Mouse (Mus musculus): ENCODE measurements around the gene Siae.

Gene Siae

DNA sequence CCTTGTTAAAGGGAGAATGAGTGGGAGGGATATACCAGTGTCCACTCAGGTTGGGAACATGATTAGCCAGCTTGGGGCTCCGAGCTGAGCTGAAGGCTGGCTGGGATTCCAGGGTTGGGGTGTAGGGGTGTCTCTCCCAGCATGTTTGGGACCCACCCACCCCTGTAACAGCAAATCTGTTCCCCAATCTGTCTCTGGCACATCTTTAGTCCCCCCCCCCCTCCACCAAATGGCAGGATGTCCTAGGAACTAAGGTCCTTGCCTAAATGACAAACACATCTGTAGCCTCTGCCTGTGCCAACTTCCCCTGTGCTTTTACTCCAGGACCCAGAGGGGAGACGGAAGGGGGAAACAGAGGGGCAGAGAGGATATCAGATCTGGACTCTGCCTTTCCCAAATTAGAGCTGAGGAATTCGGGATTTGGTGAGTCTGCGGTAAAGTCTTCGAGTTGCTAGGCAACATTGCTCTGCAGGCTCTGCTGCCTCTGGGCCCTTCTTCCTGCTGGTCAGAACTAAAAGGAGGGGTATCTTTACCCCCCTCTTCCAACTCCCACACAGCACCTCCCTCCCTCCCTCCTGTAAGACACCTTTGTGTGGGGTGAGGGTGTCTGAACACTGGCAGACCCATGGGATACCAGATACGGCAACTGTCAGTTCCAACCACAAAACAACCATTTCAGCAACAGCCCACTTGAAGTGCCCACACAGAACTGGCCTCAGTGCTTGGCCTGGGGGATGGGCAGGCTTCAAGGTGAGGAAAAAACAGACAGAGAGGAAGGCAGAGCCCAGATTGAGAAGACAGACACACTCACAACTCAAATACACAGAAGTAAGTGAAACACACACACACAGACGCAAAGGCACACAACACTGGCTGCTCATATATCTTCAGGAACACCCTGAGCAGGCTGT, at the start of gene Siae:
Gene Siae, plus strand, starts transcription at position 861 of the 911 bp plus-strand sequence.
- DNase-seq (ENCODE audit: low spot score in 2 of 2), result no peak

DNA sequence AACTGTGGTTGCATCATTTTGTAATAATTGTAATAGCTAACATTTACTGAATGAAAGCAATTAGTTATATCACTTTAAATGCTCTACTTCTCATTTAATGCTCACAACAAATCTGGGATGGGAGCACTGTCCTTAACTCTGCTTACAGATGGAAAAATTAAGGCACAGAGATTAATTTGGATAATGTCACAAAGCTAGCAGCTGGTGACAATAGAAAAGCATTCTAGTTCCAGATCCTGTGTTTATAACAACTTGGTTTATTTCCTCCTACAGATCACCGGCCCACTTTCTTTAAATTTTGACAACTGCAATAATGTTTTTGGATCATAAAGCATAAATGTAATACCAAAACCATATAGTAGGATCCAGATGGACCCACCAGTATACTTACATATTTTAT, 49.5 kb upstream of the Siae start:
- DNase-seq (ENCODE audit: low spot score in 2 of 2), result no peak

GRCm38 (mm10) chr9:37512097-37512496, 43.4 kb upstream of the Siae start:
- DNase-seq (ENCODE audit: low spot score in 2 of 2), result no peak

GRCm38 (mm10) chr9:37514456-37514855, 41.0 kb upstream of the Siae start:
- no peak for DNase-seq (ENCODE audit: low spot score in 2 of 2)

- no peak for DNase-seq (ENCODE audit: low spot score in 2 of 2)
Measured at GRCm38 (mm10) chr9:37517467-37517866, 38.0 kb upstream of the Siae start.

GRCm38 (mm10) chr9:37518991-37519390, 36.5 kb upstream of the Siae start:
- DNase-seq (ENCODE audit: low spot score in 2 of 2), result no peak

GRCm38 (mm10) chr9:37519995-37520394, 35.5 kb upstream of the Siae start:
- DNase-seq (ENCODE audit: low spot score in 2 of 2), result no peak

DNA sequence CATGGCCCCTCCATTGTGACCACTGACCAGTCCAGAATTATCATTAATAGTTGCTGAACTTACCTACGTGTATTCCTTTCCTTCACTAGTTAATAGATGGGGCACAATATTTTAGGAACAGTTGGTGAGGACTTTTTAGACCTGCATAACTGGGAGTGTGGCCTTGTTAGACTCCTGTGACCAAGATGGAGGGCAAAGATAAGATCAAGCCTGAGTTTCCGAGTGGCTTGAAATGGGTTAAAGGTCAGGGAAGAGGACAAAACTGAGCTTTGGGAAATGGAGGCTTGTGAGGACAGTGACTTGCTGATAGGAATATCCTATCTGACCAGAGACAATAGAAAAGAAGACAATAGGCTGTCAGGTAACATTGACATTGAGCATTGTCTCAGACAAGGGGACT, 30.0 kb upstream of the Siae start:
- no peak for DNase-seq (ENCODE audit: low spot score in 2 of 2)

DNA sequence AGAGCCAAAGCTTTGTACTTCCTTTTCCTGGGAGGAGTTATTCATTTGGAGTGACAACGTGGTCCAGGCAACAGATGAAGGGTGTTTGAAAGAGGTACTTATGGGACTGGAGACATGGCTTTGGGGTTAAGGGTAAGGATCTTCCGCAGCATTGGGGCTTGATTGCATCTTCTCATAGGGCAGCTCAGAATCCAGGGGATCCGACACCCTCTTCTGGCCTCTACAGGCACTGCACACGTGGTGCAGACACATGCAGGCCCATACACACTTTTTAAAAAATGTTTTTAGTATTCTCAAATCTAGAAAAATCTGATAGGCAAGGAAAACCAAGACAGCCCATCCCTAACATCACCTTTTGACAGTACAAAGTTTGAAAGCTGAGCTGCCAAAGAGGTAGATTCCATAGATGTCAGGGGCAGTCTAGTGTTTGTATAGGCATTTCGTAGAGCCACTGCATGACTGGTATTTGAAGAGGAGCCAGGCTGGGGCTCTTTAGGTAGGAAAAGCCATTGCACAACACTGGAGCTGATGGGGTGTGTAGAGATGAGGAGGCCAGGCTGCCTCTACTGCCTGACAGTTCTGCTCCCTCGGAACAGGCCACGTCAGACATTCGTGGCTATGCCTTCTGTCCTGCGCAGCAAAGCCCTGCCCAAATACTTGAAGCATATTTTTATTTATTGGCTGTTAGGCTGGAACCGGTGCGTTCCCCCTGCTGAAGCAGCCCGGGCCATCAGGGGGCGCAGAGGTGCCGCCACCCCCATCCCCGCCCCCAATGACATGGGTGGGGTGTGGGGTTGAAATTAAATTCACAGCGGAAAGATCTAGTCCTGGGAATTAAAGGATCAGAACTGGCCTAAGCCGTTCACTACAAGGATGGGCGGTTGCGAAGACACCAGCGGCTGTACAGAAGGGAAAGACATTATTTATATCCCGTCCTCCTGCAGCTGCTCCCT, 28.8 kb upstream of the Siae start:
- no peak for DNase-seq (ENCODE audit: low spot score in 2 of 2)

DNA sequence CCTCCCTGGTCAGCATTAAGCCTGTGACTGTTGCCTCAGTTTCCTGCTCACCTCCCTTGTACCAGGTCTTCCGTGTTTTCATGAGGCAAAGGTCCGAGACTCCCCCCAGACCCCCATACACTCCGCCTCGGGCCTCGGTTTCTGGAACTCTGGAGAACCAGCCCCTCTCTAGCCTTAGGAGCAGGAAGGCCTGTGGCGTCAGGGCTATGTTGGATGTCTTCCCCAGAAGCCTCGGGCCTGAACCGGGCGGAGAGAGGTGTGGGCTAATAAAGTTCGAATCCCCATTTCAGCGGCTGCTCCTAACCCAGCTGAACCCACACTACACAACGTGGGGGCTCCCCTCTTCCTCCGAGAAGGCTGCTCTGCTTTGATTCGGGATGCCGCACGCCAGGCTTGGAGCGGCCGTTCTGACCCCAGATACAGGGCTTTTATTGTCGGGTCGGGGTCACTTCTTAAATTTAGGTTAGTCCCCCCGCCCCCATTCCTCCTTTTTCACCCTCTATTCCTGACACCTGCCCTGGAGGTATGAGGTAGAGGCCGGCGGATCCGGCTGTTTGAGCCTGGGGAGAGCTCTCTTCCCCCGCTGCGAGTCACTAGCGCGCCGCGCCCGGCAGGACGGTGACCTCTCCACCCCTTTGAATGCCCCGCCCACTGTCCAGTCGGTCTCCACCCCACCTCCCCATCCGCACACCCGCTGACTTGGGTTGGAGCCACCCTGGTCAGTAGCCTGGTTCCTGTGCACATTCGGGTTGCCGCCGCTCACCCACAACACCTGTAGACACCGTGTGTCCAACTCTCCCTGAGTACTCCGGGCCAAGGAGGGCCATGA, 27.9 kb upstream of the Siae start, which contains the start of gene Esam:
Gene Esam, plus strand, starts transcription at position 683 of the 829 bp plus-strand sequence.
- DNase-seq (ENCODE audit: low spot score in 2 of 2), result no peak

GRCm38 (mm10) chr9:37528225-37528970, 27.1 kb upstream of the Siae start:
- DNase-seq (ENCODE audit: low spot score in 2 of 2), result no peak

DNA sequence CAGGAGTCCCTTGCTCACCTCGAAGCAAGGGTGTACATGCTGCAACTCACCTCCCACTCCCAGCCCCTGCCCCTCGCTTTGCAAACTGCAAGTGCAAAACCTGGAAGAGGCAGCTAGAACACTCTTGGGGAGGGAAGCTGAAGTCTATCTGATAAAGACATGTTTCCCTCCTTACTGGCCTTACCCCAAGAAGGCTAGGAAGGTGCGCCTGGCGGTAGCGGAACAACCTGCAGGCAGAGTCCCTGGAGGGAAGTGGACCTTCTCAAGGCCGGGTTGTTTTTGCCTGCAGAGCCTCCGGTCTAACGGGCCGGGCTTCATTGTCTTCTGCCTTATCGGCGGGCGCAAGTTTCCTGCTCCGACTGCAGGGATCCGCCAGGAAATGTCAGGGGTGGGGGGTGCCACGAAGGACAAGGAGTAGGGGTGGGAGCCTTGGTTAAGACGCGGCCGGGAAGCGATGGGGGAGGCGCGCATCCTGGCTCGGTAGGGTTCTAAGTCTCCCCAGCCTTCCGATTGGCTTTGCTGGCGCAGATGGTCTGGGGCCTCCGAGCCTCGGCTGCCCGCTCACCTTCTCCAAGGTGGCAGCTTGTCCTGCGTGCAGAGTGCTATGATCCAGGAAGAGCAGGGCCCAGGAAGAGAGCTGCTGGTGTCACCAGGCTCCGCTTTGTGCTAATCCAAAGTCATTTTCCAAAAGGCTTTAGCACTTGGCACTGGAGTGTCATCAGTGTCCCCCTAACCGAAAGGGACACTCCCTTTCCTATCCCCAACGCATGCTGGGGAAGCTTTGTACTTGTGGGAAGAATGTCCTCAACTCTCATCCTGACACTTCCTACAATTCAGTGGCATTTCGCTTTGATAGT, 25.2 kb upstream of the Siae start:
- no peak for DNase-seq (ENCODE audit: low spot score in 2 of 2)

DNA sequence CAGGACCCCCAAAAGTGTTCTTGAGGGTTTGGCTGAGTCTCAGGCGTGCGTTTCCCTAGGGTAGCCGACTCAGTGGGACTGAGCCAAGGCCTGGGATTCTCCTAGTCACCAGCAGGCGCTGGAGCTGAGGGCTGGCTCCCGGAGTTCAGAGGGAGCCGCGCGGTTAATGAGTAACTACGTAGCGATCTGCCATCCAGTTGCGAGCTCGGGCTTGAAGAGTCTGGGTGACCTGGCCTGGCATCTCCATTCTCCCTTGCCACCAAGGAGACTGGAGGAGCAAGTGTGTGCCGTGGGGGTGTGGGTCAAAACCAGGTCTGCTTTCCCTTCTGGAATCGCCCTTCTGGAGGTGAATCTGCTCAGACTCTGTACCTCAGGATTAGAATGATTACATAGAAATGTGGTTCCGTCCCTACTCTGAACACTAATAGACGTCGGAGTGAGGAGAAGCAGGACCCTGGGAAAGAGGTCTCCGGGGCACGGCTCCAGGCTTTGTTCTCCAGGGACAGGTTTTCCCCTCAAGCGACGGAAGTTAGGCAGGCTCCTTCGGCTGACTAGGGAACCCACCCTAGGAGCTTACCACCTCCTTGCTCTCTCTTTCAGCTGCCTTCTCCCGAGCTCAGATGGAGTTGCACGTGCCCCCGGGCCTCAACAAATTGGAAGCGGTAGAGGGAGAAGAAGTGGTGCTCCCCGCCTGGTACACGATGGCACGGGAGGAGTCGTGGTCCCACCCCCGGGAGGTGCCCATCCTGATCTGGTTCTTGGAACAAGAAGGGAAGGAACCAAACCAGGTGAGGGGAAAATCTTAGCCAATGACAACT, 24.4 kb upstream of the Siae start:
- no peak for DNase-seq (ENCODE audit: low spot score in 2 of 2)

GRCm38 (mm10) chr9:37536851-37537250, 18.6 kb upstream of the Siae start:
- DNase-seq (ENCODE audit: low spot score in 2 of 2), result no peak

GRCm38 (mm10) chr9:37537658-37538250, 17.7 kb upstream of the Siae start:
- DNase-seq (ENCODE audit: low spot score in 2 of 2), result no peak

DNA sequence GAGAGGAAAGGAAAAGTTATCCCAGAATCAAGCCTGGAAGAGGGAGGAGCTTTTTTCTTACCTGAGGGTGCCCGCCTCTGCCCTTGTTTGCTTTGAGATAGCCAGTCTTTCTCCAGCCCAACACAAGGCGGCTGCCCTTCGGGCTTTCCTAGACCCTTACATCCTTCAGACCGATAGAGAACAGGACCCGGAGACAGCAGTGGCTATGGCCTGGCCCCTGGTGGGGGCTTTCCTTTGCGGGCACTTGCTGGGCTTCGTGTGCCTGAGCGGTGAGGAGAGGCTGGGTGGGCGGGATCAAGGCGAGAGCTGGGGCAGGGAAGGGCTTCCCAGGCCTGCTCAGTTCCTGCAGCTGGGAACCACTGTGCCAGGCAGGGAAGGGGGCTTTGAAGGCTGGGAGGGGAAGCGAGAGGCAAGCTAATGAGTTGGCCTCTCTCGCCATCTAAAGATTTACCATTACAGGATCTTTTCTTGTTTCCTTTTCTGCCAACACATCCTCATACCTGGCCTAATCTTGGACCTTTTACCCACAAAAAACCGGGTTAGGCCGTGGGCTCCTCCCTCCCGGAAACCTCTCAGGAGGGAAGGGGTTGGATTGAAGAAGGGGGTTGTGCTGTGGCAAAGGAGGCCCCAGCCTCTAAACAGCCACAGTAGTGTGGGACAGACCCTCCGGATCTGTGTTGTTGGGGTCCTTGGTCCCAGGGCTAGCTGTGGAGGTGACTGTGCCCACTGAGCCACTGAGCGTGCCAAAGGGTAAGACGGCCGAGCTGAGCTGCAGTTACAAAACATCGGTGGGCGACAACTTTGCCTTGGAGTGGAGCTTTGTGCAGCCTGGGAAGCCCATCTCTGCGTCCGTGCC, 16.1 kb upstream of the Siae start, which contains the start of gene Vsig2:
Gene Vsig2, plus strand, starts transcription at position 86 of the 856 bp plus-strand sequence.
- DNase-seq (ENCODE audit: low spot score in 2 of 2), result no peak

- DNase-seq (ENCODE audit: low spot score in 2 of 2), result no peak
Measured at GRCm38 (mm10) chr9:37540226-37540625, 15.3 kb upstream of the Siae start.

Data from frontal cortex, postnatal 14 days (tissue).